Mouse (Mus musculus): ENCODE measurements at regions not wholly inside any gene's neighbourhood (a gene's known extent, or its start where the extent isn't known, plus 50 kb on each side); places are given as distances from the start of the nearest gene placed in this dataset.

- H3K9ac ChIP-seq = no peak overlapping the region
- H3K4me1 ChIP-seq = no peaks in the 10 kb centered on the region
- ATAC-seq (ENCODE audit: insufficient number of reproducible peaks, insufficient read depth, low FRiP score, low TSS enrichment, low read depth) = no peak
- WGBS = 84% methylated on average over 11 of the region's 11 CpGs
- H3K4me3 ChIP-seq = no peak overlapping the region
- no peaks in the 10 kb centered on the region for H3K9me3 ChIP-seq
- no peaks in the 10 kb centered on the region for H3K27me3 ChIP-seq
- H3K4me2 ChIP-seq = no peak overlapping the region
- H3K36me3 ChIP-seq = no peaks in the 10 kb centered on the region
- no peak overlapping the region for H3K27ac ChIP-seq
Observed at GRCm38 (mm10) chr13:80611937-80612336, 271.2 kb upstream of the Arrdc3 start.

GRCm38 (mm10) chr13:80613167-80613883 lies 269.9 kb upstream of the Arrdc3 start:
- no peak overlapping the region for H3K27ac ChIP-seq
- no peak overlapping the region for H3K9ac ChIP-seq
- no peaks in the 10 kb centered on the region for H3K9me3 ChIP-seq
- no peak overlapping the region for H3K4me2 ChIP-seq
- 74% methylated on average over 9 of the region's 9 CpGs for WGBS
- no peaks in the 10 kb centered on the region for H3K27me3 ChIP-seq
- no peaks in the 10 kb centered on the region for H3K36me3 ChIP-seq
- no peak overlapping the region for H3K4me3 ChIP-seq
- ATAC-seq (ENCODE audit: insufficient number of reproducible peaks, insufficient read depth, low FRiP score, low TSS enrichment, low read depth) = no peak
- H3K4me1 ChIP-seq = no peaks in the 10 kb centered on the region

GRCm38 (mm10) chr13:80613884-80614247 lies 269.3 kb upstream of the Arrdc3 start:
- H3K4me2 ChIP-seq = no peak overlapping the region
- no peak overlapping the region for H3K27ac ChIP-seq
- no peaks in the 10 kb centered on the region for H3K4me1 ChIP-seq
- no peak for ATAC-seq (ENCODE audit: insufficient number of reproducible peaks, insufficient read depth, low FRiP score, low TSS enrichment, low read depth)
- no peaks in the 10 kb centered on the region for H3K36me3 ChIP-seq
- H3K27me3 ChIP-seq = no peaks in the 10 kb centered on the region
- H3K9me3 ChIP-seq = no peaks in the 10 kb centered on the region
- 36% methylated on average over 1 of the region's 1 CpGs for WGBS
- H3K4me3 ChIP-seq = no peak overlapping the region
- no peak overlapping the region for H3K9ac ChIP-seq

GRCm38 (mm10) chr13:80614971-80615370 lies 268.2 kb upstream of the Arrdc3 start:
- no peaks in the 10 kb centered on the region for H3K9me3 ChIP-seq

GRCm38 (mm10) chr13:80623005-80623404 lies 260.2 kb upstream of the Arrdc3 start:
- Histone ChIP-seq H3K9me3 (no peaks in the 10 kb centered on the region), H3K27ac (no peak overlapping the region), H3K27me3 (no peaks in the 10 kb centered on the region), H3K4me2 (no peak overlapping the region), H3K9ac (no peak overlapping the region), H3K4me1 (no peaks in the 10 kb centered on the region), H3K4me3 (no peak overlapping the region), H3K36me3 (no peaks in the 10 kb centered on the region)
- 32% methylated on average over 2 of the region's 2 CpGs for WGBS
- no peak for ATAC-seq (ENCODE audit: insufficient number of reproducible peaks, insufficient read depth, low FRiP score, low TSS enrichment, low read depth)

More at GRCm38 (mm10) chr13:80614971-80615370, 268.2 kb upstream of the Arrdc3 start:
- no peaks in the 10 kb centered on the region for H3K4me1 ChIP-seq
- no peak overlapping the region for H3K4me2 ChIP-seq
- no peak overlapping the region for H3K4me3 ChIP-seq
- no peaks in the 10 kb centered on the region for H3K36me3 ChIP-seq
- H3K27ac ChIP-seq = no peak overlapping the region
- no peaks in the 10 kb centered on the region for H3K27me3 ChIP-seq
- no peak overlapping the region for H3K9ac ChIP-seq
- WGBS = 63% methylated on average over 5 of the region's 5 CpGs
- ATAC-seq (ENCODE audit: insufficient number of reproducible peaks, insufficient read depth, low FRiP score, low TSS enrichment, low read depth) = no peak

- Histone ChIP-seq H3K36me3 (no peaks in the 10 kb centered on the region), H3K27me3 (no peaks in the 10 kb centered on the region), H3K9me3 (no peaks in the 10 kb centered on the region), H3K4me2 (no peak overlapping the region), H3K4me3 (no peak overlapping the region), H3K9ac (no peak overlapping the region), H3K27ac (no peak overlapping the region), H3K4me1 (no peaks in the 10 kb centered on the region)
- 67% methylated on average over 2 of the region's 2 CpGs for WGBS
- no peak for ATAC-seq (ENCODE audit: insufficient number of reproducible peaks, insufficient read depth, low FRiP score, low TSS enrichment, low read depth)
Observed at GRCm38 (mm10) chr13:80641334-80641733, 241.8 kb upstream of the Arrdc3 start.

GRCm38 (mm10) chr13:80647578-80647977 lies 235.6 kb upstream of the Arrdc3 start:
- Histone ChIP-seq H3K27ac (no peak overlapping the region), H3K9ac (no peak overlapping the region), H3K9me3 (no peaks in the 10 kb centered on the region), H3K4me1 (no peaks in the 10 kb centered on the region), H3K27me3 (no peaks in the 10 kb centered on the region), H3K4me2 (no peak overlapping the region), H3K4me3 (no peak overlapping the region), H3K36me3 (no peaks in the 10 kb centered on the region)
- 44% methylated on average over 4 of the region's 4 CpGs for WGBS
- no peak for ATAC-seq (ENCODE audit: insufficient number of reproducible peaks, insufficient read depth, low FRiP score, low TSS enrichment, low read depth)

GRCm38 (mm10) chr13:80652967-80653539 lies 230.1 kb upstream of the Arrdc3 start:
- 84% methylated on average over 8 of the region's 8 CpGs for WGBS

GRCm38 (mm10) chr13:80666186-80666713 lies 216.9 kb upstream of the Arrdc3 start:
- no peaks in the 10 kb centered on the region for H3K27me3 ChIP-seq
- H3K36me3 ChIP-seq = no peaks in the 10 kb centered on the region
- 56% methylated on average over 3 of the region's 3 CpGs for WGBS
- H3K4me2 ChIP-seq = no peak overlapping the region
- H3K4me3 ChIP-seq = no peak overlapping the region
- H3K4me1 ChIP-seq = no peaks in the 10 kb centered on the region
- H3K27ac ChIP-seq = no peak overlapping the region
- no peak for ATAC-seq (ENCODE audit: insufficient number of reproducible peaks, insufficient read depth, low FRiP score, low TSS enrichment, low read depth)
- no peaks in the 10 kb centered on the region for H3K9me3 ChIP-seq
- no peak overlapping the region for H3K9ac ChIP-seq

More at GRCm38 (mm10) chr13:80652967-80653539, 230.1 kb upstream of the Arrdc3 start:
- Histone ChIP-seq H3K4me3 (no peak overlapping the region), H3K9me3 (no peaks in the 10 kb centered on the region), H3K27me3 (no peaks in the 10 kb centered on the region), H3K36me3 (no peaks in the 10 kb centered on the region), H3K27ac (no peak overlapping the region), H3K4me2 (no peak overlapping the region), H3K9ac (no peak overlapping the region), H3K4me1 (no peaks in the 10 kb centered on the region)
- ATAC-seq (ENCODE audit: insufficient number of reproducible peaks, insufficient read depth, low FRiP score, low TSS enrichment, low read depth) = no peak

GRCm38 (mm10) chr13:80689871-80690270 lies 193.3 kb upstream of the Arrdc3 start:
- Histone ChIP-seq H3K36me3 (no peaks in the 10 kb centered on the region), H3K9me3 (no peaks in the 10 kb centered on the region), H3K4me1 (no peaks in the 10 kb centered on the region), H3K9ac (no peak overlapping the region), H3K27me3 (no peaks in the 10 kb centered on the region), H3K27ac (no peak overlapping the region), H3K4me3 (no peak overlapping the region), H3K4me2 (no peak overlapping the region)
- ATAC-seq (ENCODE audit: insufficient number of reproducible peaks, insufficient read depth, low FRiP score, low TSS enrichment, low read depth) = no peak

GRCm38 (mm10) chr13:80690654-80691386 lies 192.4 kb upstream of the Arrdc3 start:
- WGBS = 63% methylated on average over 4 of the region's 4 CpGs
- no peak overlapping the region for H3K27ac ChIP-seq
- no peaks in the 10 kb centered on the region for H3K4me1 ChIP-seq
- no peak overlapping the region for H3K9ac ChIP-seq
- ATAC-seq (ENCODE audit: insufficient number of reproducible peaks, insufficient read depth, low FRiP score, low TSS enrichment, low read depth) = no peak
- H3K36me3 ChIP-seq = no peaks in the 10 kb centered on the region
- no peak overlapping the region for H3K4me2 ChIP-seq
- H3K4me3 ChIP-seq = no peak overlapping the region
- no peaks in the 10 kb centered on the region for H3K9me3 ChIP-seq
- no peaks in the 10 kb centered on the region for H3K27me3 ChIP-seq
